Mouse (Mus musculus): ENCODE data around the gene Sema5a. TPM values are rescaled to one million over a fixed set of nuclear protein-coding genes. Genes with fewer than 3 reads are reported as not detected.

The Sema5a gene
- polyA plus RNA-seq, 1 experiment, result 6.4 TPM

DNA sequence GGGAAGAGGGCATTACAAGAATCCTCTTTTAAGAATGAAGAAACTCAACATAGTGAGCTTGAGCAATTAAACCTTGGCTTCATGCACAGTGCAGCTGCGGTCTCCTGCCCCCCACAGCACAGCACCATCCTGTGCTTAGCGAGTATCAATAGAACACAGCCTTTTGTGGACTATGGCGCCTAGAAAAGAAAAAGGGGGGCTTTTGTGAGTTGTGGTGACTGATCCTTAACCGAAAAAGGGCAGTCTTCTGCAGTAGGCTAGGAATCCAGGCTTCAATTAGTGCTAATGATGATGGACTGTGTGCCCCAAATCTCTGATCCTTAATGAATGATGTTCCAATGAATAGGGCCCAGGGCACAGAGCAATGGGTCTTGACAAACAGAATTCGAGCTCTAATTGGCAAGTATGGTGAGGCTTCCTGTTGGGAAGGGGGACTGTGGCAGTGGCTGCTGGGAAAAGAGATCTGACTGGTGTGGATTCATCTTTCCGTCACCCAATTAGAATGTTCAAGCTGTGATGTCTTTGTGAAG lies 324.3 kb downstream of the Sema5a start:
- Histone ChIP-seq H3K79me3 (ENCODE audit: low read depth) (no peaks in the 10 kb centered on the region), H3ac (ENCODE audit: control insufficient read depth, insufficient read length, low read depth) (no peak overlapping the region), H3K36me3 (ENCODE audit: control insufficient read depth, insufficient read depth) (no peaks in the 10 kb centered on the region), H3K27me3 (ENCODE audit: control insufficient read depth, insufficient read depth, insufficient read length) (no peaks in the 10 kb centered on the region), H3K4me3 (ENCODE audit: insufficient read depth, poor library complexity, severe bottlenecking) (no peak overlapping the region), H3K79me2 (ENCODE audit: control insufficient read depth, insufficient read depth) (no peaks in the 10 kb centered on the region)
- TF ChIP-seq MYOD1 (IDR thresholded peaks at IDR 0.05; ENCODE audit: control insufficient read depth, insufficient read length, low read depth) (no peak), CEBPB (IDR thresholded peaks at IDR 0.05; ENCODE audit: low read depth) (no peak)

DNA sequence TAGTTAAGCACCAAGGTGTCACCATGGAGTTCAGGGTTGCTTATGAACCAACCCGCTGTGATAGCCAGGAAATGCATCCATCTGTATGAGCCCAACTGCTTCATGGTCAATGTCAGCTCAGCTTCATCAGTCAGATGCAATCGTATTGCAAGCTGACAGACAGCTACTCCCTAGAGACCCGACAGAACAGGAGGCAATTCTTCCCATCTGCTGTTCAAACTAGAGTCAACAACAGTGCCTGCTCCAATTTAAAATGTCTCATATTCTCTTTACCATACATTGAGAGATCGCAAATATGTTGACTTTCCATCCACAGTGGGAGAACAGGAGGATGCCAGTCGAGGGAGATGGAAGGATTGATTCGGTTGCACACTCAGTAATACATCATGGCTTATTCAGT lies 329.7 kb downstream of the Sema5a start:
- Histone ChIP-seq H3K36me3 (ENCODE audit: control insufficient read depth, insufficient read depth) (no peaks in the 10 kb centered on the region), H3K79me2 (ENCODE audit: control insufficient read depth, insufficient read depth) (no peaks in the 10 kb centered on the region), H3K27me3 (ENCODE audit: control insufficient read depth, insufficient read depth, insufficient read length) (no peaks in the 10 kb centered on the region), H3K79me3 (ENCODE audit: low read depth) (no peaks in the 10 kb centered on the region), H3K4me3 (ENCODE audit: insufficient read depth, poor library complexity, severe bottlenecking) (no peak overlapping the region), H3ac (ENCODE audit: control insufficient read depth, insufficient read length, low read depth) (no peak overlapping the region)
- no peak for TF ChIP-seq MYOG (IDR thresholded peaks at IDR 0.05; ENCODE audit: control insufficient read depth, extremely low read depth, insufficient read length)
- no peak for TF ChIP-seq CEBPB (IDR thresholded peaks at IDR 0.05; ENCODE audit: low read depth)
- no peak for TF ChIP-seq MYOD1 (IDR thresholded peaks at IDR 0.05; ENCODE audit: control insufficient read depth, insufficient read length, low read depth)
- TF ChIP-seq CTCF (IDR thresholded peaks at IDR 0.05; ENCODE audit: control insufficient read depth, insufficient read depth, insufficient read length), result no peak
- TF ChIP-seq USF1 (IDR thresholded peaks at IDR 0.05; ENCODE audit: low read depth), result no peak
- TF ChIP-seq FOSL1 (IDR thresholded peaks at IDR 0.05; ENCODE audit: insufficient read depth, low read length, poor library complexity, severe bottlenecking), result no peak
- TF ChIP-seq MAX (IDR thresholded peaks at IDR 0.05), result no peak

DNA sequence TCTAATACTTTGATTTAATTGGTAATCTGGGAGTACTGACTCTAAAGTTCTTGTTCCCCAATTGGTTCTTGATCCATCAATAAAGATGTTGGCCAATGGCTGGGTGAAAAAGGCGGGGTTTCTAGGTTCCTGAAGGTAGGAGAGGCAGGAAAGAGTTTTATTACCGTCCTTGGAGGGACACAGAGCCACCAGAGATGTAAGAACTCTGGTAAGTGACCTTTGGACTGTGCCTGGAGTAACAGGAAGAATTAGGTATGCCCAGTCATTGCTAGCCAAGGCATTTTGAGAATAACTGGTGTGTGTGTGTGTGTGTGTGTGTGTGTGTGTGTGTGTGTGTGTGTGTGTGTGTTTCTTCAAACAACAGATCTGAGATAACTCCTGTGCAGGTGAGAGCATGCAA lies 330.6 kb downstream of the Sema5a start:
- H3K79me3 ChIP-seq (ENCODE audit: low read depth), result no peaks in the 10 kb centered on the region
- H3ac ChIP-seq (ENCODE audit: control insufficient read depth, insufficient read length, low read depth), result no peak overlapping the region
- H3K4me3 ChIP-seq (ENCODE audit: insufficient read depth, poor library complexity, severe bottlenecking), result no peak overlapping the region
- H3K27me3 ChIP-seq (ENCODE audit: control insufficient read depth, insufficient read depth, insufficient read length), result no peaks in the 10 kb centered on the region
- no peaks in the 10 kb centered on the region for H3K79me2 ChIP-seq (ENCODE audit: control insufficient read depth, insufficient read depth)
- H3K36me3 ChIP-seq (ENCODE audit: control insufficient read depth, insufficient read depth), result no peaks in the 10 kb centered on the region
- TF ChIP-seq CTCF (IDR thresholded peaks at IDR 0.05; ENCODE audit: control insufficient read depth, insufficient read depth, insufficient read length) (no peak), CEBPB (IDR thresholded peaks at IDR 0.05; ENCODE audit: low read depth) (no peak)

DNA sequence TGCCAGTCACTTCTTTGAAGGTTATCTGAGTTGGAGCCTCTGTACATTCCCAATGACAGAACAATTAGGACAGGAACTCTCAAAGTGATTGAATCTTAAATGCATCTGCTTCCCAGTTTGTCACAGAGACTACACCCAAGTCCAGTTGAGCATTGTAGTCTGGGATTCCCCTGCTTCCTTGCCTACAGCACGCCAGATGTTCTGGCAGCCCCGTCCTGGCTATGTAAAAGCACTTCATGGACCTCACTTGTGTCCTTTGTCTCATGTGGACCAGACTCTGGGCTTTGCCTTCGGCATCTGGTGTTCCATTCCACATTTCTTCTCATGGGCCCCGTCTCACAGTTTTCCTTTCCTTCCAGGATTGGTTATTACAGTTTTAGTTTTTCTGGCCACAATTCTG lies 334.7 kb downstream of the Sema5a start:
- no peaks in the 10 kb centered on the region for H3K79me3 ChIP-seq (ENCODE audit: low read depth)
- no peak for TF ChIP-seq CTCF (IDR thresholded peaks at IDR 0.05; ENCODE audit: control insufficient read depth, insufficient read depth, insufficient read length)
- TF ChIP-seq MYOG (IDR thresholded peaks at IDR 0.05; ENCODE audit: control insufficient read depth, extremely low read depth, insufficient read length), result no peak
- TF ChIP-seq CEBPB (IDR thresholded peaks at IDR 0.05; ENCODE audit: low read depth), result no peak
- TF ChIP-seq USF1 (IDR thresholded peaks at IDR 0.05; ENCODE audit: low read depth), result no peak
- TF ChIP-seq MYOD1 (IDR thresholded peaks at IDR 0.05; ENCODE audit: control insufficient read depth, insufficient read length, low read depth), result no peak
- no peak for TF ChIP-seq MAX (IDR thresholded peaks at IDR 0.05)
- TF ChIP-seq FOSL1 (IDR thresholded peaks at IDR 0.05; ENCODE audit: insufficient read depth, low read length, poor library complexity, severe bottlenecking), result no peak
- no peaks in the 10 kb centered on the region for H3K27me3 ChIP-seq (ENCODE audit: control insufficient read depth, insufficient read depth, insufficient read length)
- H3K4me3 ChIP-seq (ENCODE audit: insufficient read depth, poor library complexity, severe bottlenecking), result no peak overlapping the region
- H3K79me2 ChIP-seq (ENCODE audit: control insufficient read depth, insufficient read depth), result no peaks in the 10 kb centered on the region
- H3K36me3 ChIP-seq (ENCODE audit: control insufficient read depth, insufficient read depth), result no peaks in the 10 kb centered on the region
- no peak overlapping the region for H3ac ChIP-seq (ENCODE audit: control insufficient read depth, insufficient read length, low read depth)

DNA sequence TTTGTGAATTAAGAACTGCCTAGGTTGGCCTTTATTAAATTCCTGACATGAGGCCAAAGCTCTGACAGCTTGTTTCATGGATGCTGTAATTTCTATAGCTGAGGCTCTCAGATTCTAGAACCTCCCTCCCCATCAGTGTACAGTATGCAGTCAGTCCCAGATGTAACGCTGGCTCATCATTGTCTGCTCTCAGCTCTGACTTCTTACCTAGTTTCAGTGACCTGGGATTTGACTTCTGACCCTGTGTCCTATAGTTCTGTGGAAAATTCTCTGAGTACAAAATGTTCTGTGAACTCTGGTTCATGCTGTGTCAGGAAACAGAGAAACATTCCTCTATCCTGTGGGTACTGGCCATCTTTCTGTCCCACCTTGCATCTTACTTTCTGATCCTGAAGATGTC lies 346.0 kb downstream of the Sema5a start:
- Histone ChIP-seq H3K36me3 (ENCODE audit: control insufficient read depth, insufficient read depth) (no peaks in the 10 kb centered on the region), H3K27me3 (ENCODE audit: control insufficient read depth, insufficient read depth, insufficient read length) (no peaks in the 10 kb centered on the region), H3K4me3 (ENCODE audit: insufficient read depth, poor library complexity, severe bottlenecking) (no peak overlapping the region), H3K79me2 (ENCODE audit: control insufficient read depth, insufficient read depth) (no peaks in the 10 kb centered on the region), H3ac (ENCODE audit: control insufficient read depth, insufficient read length, low read depth) (no peak overlapping the region), H3K79me3 (ENCODE audit: low read depth) (no peaks in the 10 kb centered on the region)
- TF ChIP-seq MYOD1 (IDR thresholded peaks at IDR 0.05; ENCODE audit: control insufficient read depth, insufficient read length, low read depth) (no peak), CEBPB (IDR thresholded peaks at IDR 0.05; ENCODE audit: low read depth) (no peak), FOSL1 (IDR thresholded peaks at IDR 0.05; ENCODE audit: insufficient read depth, low read length, poor library complexity, severe bottlenecking) (no peak), CTCF (IDR thresholded peaks at IDR 0.05; ENCODE audit: control insufficient read depth, insufficient read depth, insufficient read length) (no peak), USF1 (IDR thresholded peaks at IDR 0.05; ENCODE audit: low read depth) (no peak), MYOG (IDR thresholded peaks at IDR 0.05; ENCODE audit: control insufficient read depth, extremely low read depth, insufficient read length) (no peak), MAX (IDR thresholded peaks at IDR 0.05) (no peak)

DNA sequence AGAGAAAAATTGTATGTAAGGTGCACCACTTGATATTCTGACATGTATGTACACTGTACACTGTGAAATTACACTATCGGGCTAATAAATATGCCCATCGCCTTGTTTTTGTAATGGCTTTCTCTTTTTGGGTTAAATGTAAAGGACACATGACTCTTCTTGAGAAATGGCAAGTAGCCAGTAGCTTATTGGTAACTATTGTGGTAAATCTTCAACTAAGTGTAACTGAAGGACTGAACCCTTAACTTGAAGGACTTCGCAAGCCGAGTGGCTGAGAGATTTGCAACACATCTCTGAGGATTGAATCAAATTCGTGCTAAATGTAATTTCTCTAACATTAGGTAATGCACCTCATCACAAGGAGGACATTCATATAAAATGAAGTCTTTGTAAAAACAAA lies 349.1 kb downstream of the Sema5a start:
- Histone ChIP-seq H3K27me3 (ENCODE audit: control insufficient read depth, insufficient read depth, insufficient read length) (no peaks in the 10 kb centered on the region), H3ac (ENCODE audit: control insufficient read depth, insufficient read length, low read depth) (no peak overlapping the region), H3K36me3 (ENCODE audit: control insufficient read depth, insufficient read depth) (no peaks in the 10 kb centered on the region), H3K79me2 (ENCODE audit: control insufficient read depth, insufficient read depth) (no peaks in the 10 kb centered on the region), H3K4me3 (ENCODE audit: insufficient read depth, poor library complexity, severe bottlenecking) (no peak overlapping the region), H3K79me3 (ENCODE audit: low read depth) (no peaks in the 10 kb centered on the region)
- TF ChIP-seq USF1 (IDR thresholded peaks at IDR 0.05; ENCODE audit: low read depth), result no peak
- TF ChIP-seq MYOG (IDR thresholded peaks at IDR 0.05; ENCODE audit: control insufficient read depth, extremely low read depth, insufficient read length), result no peak
- TF ChIP-seq MAX (IDR thresholded peaks at IDR 0.05), result no peak
- TF ChIP-seq FOSL1 (IDR thresholded peaks at IDR 0.05; ENCODE audit: insufficient read depth, low read length, poor library complexity, severe bottlenecking), result no peak
- no peak for TF ChIP-seq MYOD1 (IDR thresholded peaks at IDR 0.05; ENCODE audit: control insufficient read depth, insufficient read length, low read depth)
- no peak for TF ChIP-seq CTCF (IDR thresholded peaks at IDR 0.05; ENCODE audit: control insufficient read depth, insufficient read depth, insufficient read length)
- TF ChIP-seq CEBPB (IDR thresholded peaks at IDR 0.05; ENCODE audit: low read depth), result no peak
